Mouse (Mus musculus) liver, embryonic 14.5 days (tissue): Measurements from ENCODE around the gene Spop. TPM values are rescaled to one million over a fixed set of nuclear protein-coding genes. Genes with fewer than 3 reads are reported as not detected.

Source experiments
- ATAC-seq: fragments of 200-750 bp; cut with Nextera tagmentation; 2 replicates; pipeline ENCODE4 v1.8.0; 2017; ENCODE audit warnings: moderate number of reproducible peaks, mild to moderate bottlenecking, moderate library complexity; ENCODE audit not compliant: insufficient read depth
- DNase-seq, 3 experiments: peaks; one replicate each; pipeline ENCODE4 v3.0.0-alpha.2; 2012 to 2013; ENCODE audit warnings: low read depth in 3 of 3, low spot score in 3 of 3
- H3K27ac ChIP-seq: fragments of 300-500 bp; sonication (generic); 2 replicates; pipeline ENCODE4 v1.5.1; 2014; ENCODE audit warnings: moderate library complexity, mild to moderate bottlenecking, control low read depth, inconsistent platforms
- H3K27me3 ChIP-seq: fragments of 300-500 bp; sonication (generic); 2 replicates; pipeline ENCODE4 v1.6.1; 2014; ENCODE audit warnings: mild to moderate bottlenecking, low read length, moderate library complexity; ENCODE audit not compliant: control insufficient read depth, insufficient read depth
- H3K36me3 ChIP-seq: fragments of 300-500 bp; sonication (generic); replicated peaks from 2 replicates; pipeline ENCODE4 v1.6.1; 2014; ENCODE audit warnings: low read depth; ENCODE audit not compliant: control insufficient read depth, insufficient read depth
- H3K4me1 ChIP-seq, 2 experiments: fragments of 200-500 bp in 1 of 2; fragments of 300-500 bp in 1 of 2; sonication (generic) in 1 of 2; replicated peaks; 2 replicates each; pipeline ENCODE4 v1.6.1; 2012 to 2014; ENCODE audit warnings: antibody characterized with exemption in 1 of 2, inconsistent platforms in 1 of 2, low read length in 1 of 2; ENCODE audit not compliant: control insufficient read depth in 2 of 2, insufficient read depth in 2 of 2
- H3K4me2 ChIP-seq: fragments of 300-500 bp; sonication (generic); 2 replicates; pipeline ENCODE4 v1.6.1; 2014; ENCODE audit warnings: low read depth, mild to moderate bottlenecking, control low read depth, moderate library complexity
- H3K4me3 ChIP-seq, 2 experiments: fragments of 200-500 bp in 1 of 2; fragments of 300-500 bp in 1 of 2; sonication (generic) in 1 of 2; 2 replicates each; pipeline ENCODE4 v1.5.1; 2012 to 2014; ENCODE audit warnings: low read depth in 2 of 2, low read length in 2 of 2, mild to moderate bottlenecking in 2 of 2, control low read depth in 1 of 2, inconsistent platforms in 1 of 2, moderate library complexity in 1 of 2; ENCODE audit not compliant: insufficient read depth in 1 of 2
- H3K9ac ChIP-seq: fragments of 300-500 bp; sonication (generic); replicated peaks from 2 replicates; pipeline ENCODE4 v1.6.1; 2014; ENCODE audit warnings: mild to moderate bottlenecking, control low read depth, moderate library complexity
- H3K9me3 ChIP-seq: fragments of 300-500 bp; sonication (generic); 2 replicates; pipeline ENCODE4 v1.6.1; 2016; ENCODE audit warnings: low read length, mixed read lengths; ENCODE audit not compliant: control insufficient read depth
- CTCF ChIP-seq: IDR thresholded peaks from 2 replicates; pipeline ENCODE4 v1.5.1; 2016; ENCODE audit warnings: antibody characterized with exemption, low read depth, control low read depth
- EP300 ChIP-seq: IDR thresholded peaks from 2 replicates; pipeline ENCODE4 v1.6.1; 2016; ENCODE audit warnings: antibody characterized with exemption, low read depth
- WGBS: fragments of 180-500 bp; shearing (Covaris S2); extraction: QIAGEN DNeasy Blood & Tissue Kit; methylation state at CpG from one replicate; pipeline ENCODE4 v1.1.7; 2014; ENCODE audit not compliant: insufficient replicate concordance; 5-methylcytosine and 5-hydroxymethylcytosine counted together
- polyA plus RNA-seq, 2 experiments: library from polyadenylated mRNA; depleted of rRNA in 1 of 2; stranded (reverse) in 1 of 2; unstranded in 1 of 2; fragments of >200 nt; fragmentation: Nextera tagmentation in 1 of 2; extraction: Ambion mirVana in 1 of 2; gene quantifications; 2 replicates each; pipeline versions ENCODE4 v1.2.1 to v1.2.3; 2012 to 2014

Spop gene
- polyA plus RNA-seq, 2 experiments = 22.0 to 31.8 TPM

GRCm38 (mm10) chr11:95409450-95410112 is 4.3 kb upstream of the Spop start:
- DNase-seq (no peak), ATAC-seq (no peak)
- H3K27me3 ChIP-seq = no peaks in the 10 kb centered on the region; the same call in 1 of the 2 replicates
- H3K9ac ChIP-seq = no peak overlapping the region
- 64% methylated on average over 10 of the region's 10 CpGs for WGBS
- H3K9me3 ChIP-seq = no peaks in the 10 kb centered on the region
- H3K4me1 ChIP-seq = peaks cover 0 to 5% of the 10 kb centered on the region in 2 experiments; a peak in 2 of 4 replicates
- H3K27ac ChIP-seq = no peak overlapping the region
- no peaks in the 10 kb centered on the region for H3K36me3 ChIP-seq
- H3K4me3 ChIP-seq = no peak overlapping the region
- H3K4me2 ChIP-seq = no peak overlapping the region
- TF ChIP-seq CTCF (no peak), EP300 (no peak)

GRCm38 (mm10) chr11:95411453-95412013 is 2.3 kb upstream of the Spop start:
- Histone ChIP-seq H3K4me3 (no peak overlapping the region), H3K27ac (no peak overlapping the region), H3K27me3 (no peaks in the 10 kb centered on the region; the same call in 1 of the 2 replicates), H3K4me1 (peaks cover 11 to 14% of the 10 kb centered on the region in 2 experiments), H3K9me3 (no peaks in the 10 kb centered on the region), H3K9ac (no peak overlapping the region), H3K4me2 (no peak overlapping the region), H3K36me3 (no peaks in the 10 kb centered on the region)
- ATAC-seq (no peak), DNase-seq (no peak)
- 55% methylated on average over 6 of the region's 6 CpGs for WGBS
- TF ChIP-seq EP300 = no peak
- no peak for TF ChIP-seq CTCF

GRCm38 (mm10) chr11:95412615-95413014 is 1.3 kb upstream of the Spop start:
- Histone ChIP-seq H3K27me3 (no peaks in the 10 kb centered on the region; the same call in 1 of the 2 replicates), H3K36me3 (no peaks in the 10 kb centered on the region), H3K27ac (no peak overlapping the region), H3K4me1 (peaks cover 11 to 18% of the 10 kb centered on the region in 2 experiments), H3K9me3 (no peaks in the 10 kb centered on the region), H3K4me2 (no peak overlapping the region), H3K9ac (no peak overlapping the region), H3K4me3 (no peak overlapping the region)
- no peak for ATAC-seq
- 78% methylated on average over 3 of the region's 3 CpGs for WGBS
- no peak for TF ChIP-seq CTCF
- TF ChIP-seq EP300 = no peak
- DNase-seq = no peak

GRCm38 (mm10) chr11:95414536-95415161 is 769 bp downstream of the Spop start:
- DNase-seq (peak; percentile 90 to 94 (median 91)), ATAC-seq (peak; percentile 77)
- Histone ChIP-seq H3K4me3 (peak overlapping the region; percentile 81 to 96), H3K4me1 (peaks cover 11 to 18% of the 10 kb centered on the region in 2 experiments), H3K9ac (peak overlapping the region; percentile 80), H3K36me3 (peaks cover 4% of the 10 kb centered on the region; the same call in 1 of the 2 replicates), H3K27me3 (no peaks in the 10 kb centered on the region; the same call in 1 of the 2 replicates), H3K27ac (peak overlapping the region; percentile 85), H3K9me3 (no peaks in the 10 kb centered on the region), H3K4me2 (peak overlapping the region; percentile 80)
- TF ChIP-seq EP300 = no peak
- peak; percentile 81 for TF ChIP-seq CTCF
- under 1% methylated on average over 28 of the region's 28 CpGs for WGBS

- H3K4me2 ChIP-seq = peak overlapping the region; percentile 80
- TF ChIP-seq CTCF (no peak), EP300 (no peak)
- ATAC-seq (no peak), DNase-seq (no peak)
- H3K9me3 ChIP-seq = no peaks in the 10 kb centered on the region
- peak overlapping the region; percentile 20 to 81; a peak in 3 of 4 replicates for H3K4me3 ChIP-seq
- H3K27me3 ChIP-seq = no peaks in the 10 kb centered on the region; the same call in 1 of the 2 replicates
- H3K27ac ChIP-seq = peak overlapping the region; percentile 42
- peaks cover 4% of the 10 kb centered on the region; the same call in 1 of the 2 replicates for H3K36me3 ChIP-seq
- peak overlapping the region; percentile 80 for H3K9ac ChIP-seq
- peaks cover 11 to 18% of the 10 kb centered on the region in 2 experiments for H3K4me1 ChIP-seq
Observed at GRCm38 (mm10) chr11:95415931-95416330, 2.1 kb downstream of the Spop start.
